Mouse (Mus musculus): ENCODE measurements around the gene Snap25. TPM values are rescaled to one million over a fixed set of nuclear protein-coding genes. Genes with fewer than 3 reads are reported as not detected.

Snap25 gene
- total RNA-seq, 2 experiments from 2014 or later = 0.83 TPM; not detected in 1

- intact Hi-C loops (cut with DNase I) = loop anchor here (5.0 kb wide), 1 partner anchor 45 kb away; no protein-coding TSS in a partner anchor
- DNase-seq = no peak
Observed at GRCm38 (mm10) chr2:136711746-136712440, 1.4 kb upstream of the Snap25 start.

GRCm38 (mm10) chr2:136712441-136713015 lies 725 bp upstream of the Snap25 start:
- intact Hi-C loops (cut with DNase I) = loop anchor here (5.0 kb wide), 1 partner anchor 45 kb away; no protein-coding TSS in a partner anchor
- DNase-seq = no peak

GRCm38 (mm10) chr2:136714008-136714411 lies 757 bp downstream of the Snap25 start:
- peak; percentile 77 to 83 for DNase-seq
- intact Hi-C loops (cut with DNase I) = loop anchor here (5.0 kb wide), 1 partner anchor 47 kb away; no protein-coding TSS in a partner anchor

GRCm38 (mm10) chr2:136715531-136715930 lies 2.3 kb downstream of the Snap25 start:
- intact Hi-C loops (cut with DNase I) = no loop called here
- DNase-seq = no peak

- intact Hi-C loops (cut with DNase I) = no loop called here
- no peak for DNase-seq
Observed at GRCm38 (mm10) chr2:136716400-136716799, 3.1 kb downstream of the Snap25 start.

GRCm38 (mm10) chr2:136720235-136720634 lies 7.0 kb downstream of the Snap25 start:
- intact Hi-C loops (cut with DNase I) = loop anchor here (5.0 kb wide), 3 partner anchors 123 to 233 kb away; partner anchors contain the start of gene AL731706.2

GRCm38 (mm10) chr2:136738260-136738659 lies 25.0 kb downstream of the Snap25 start:
- intact Hi-C loops (cut with DNase I) = no loop called here
- DNase-seq = no peak

More at GRCm38 (mm10) chr2:136720235-136720634, 7.0 kb downstream of the Snap25 start:
- DNase-seq = peak; percentile 28 to 62

GRCm38 (mm10) chr2:136742230-136742629 lies 29.0 kb downstream of the Snap25 start:
- DNase-seq = no peak
- intact Hi-C loops (cut with DNase I) = no loop called here

- intact Hi-C loops (cut with DNase I) = no loop called here
- no peak for DNase-seq
Observed at GRCm38 (mm10) chr2:136744683-136745326, 31.6 kb downstream of the Snap25 start.

- no peak for DNase-seq
- intact Hi-C loops (cut with DNase I) = no loop called here
Observed at GRCm38 (mm10) chr2:136745327-136745994, 32.2 kb downstream of the Snap25 start.

GRCm38 (mm10) chr2:136753682-136754081 lies 40.4 kb downstream of the Snap25 start:
- no peak for DNase-seq
- intact Hi-C loops (cut with DNase I) = no loop called here

- no peak for DNase-seq
- intact Hi-C loops (cut with DNase I) = no loop called here
Observed at GRCm38 (mm10) chr2:136758809-136759551, 45.7 kb downstream of the Snap25 start.

- DNase-seq = no peak
- intact Hi-C loops (cut with DNase I) = no loop called here
Observed at GRCm38 (mm10) chr2:136778156-136778555, 64.9 kb downstream of the Snap25 start.

GRCm38 (mm10) chr2:136778674-136779073 lies 65.4 kb downstream of the Snap25 start:
- no peak for DNase-seq
- intact Hi-C loops (cut with DNase I) = no loop called here

GRCm38 (mm10) chr2:136780268-136780667 lies 67.0 kb downstream of the Snap25 start:
- intact Hi-C loops (cut with DNase I) = no loop called here
- DNase-seq = no peak

- DNase-seq = no peak
- intact Hi-C loops (cut with DNase I) = no loop called here
Observed at GRCm38 (mm10) chr2:136784310-136784709, 71.1 kb downstream of the Snap25 start.

- intact Hi-C loops (cut with DNase I) = no loop called here
- DNase-seq = no peak
Observed at GRCm38 (mm10) chr2:136788379-136788778, 75.1 kb downstream of the Snap25 start.

- intact Hi-C loops (cut with DNase I) = no loop called here
- DNase-seq = no peak
Observed at GRCm38 (mm10) chr2:136796518-136796917, 83.3 kb downstream of the Snap25 start.

GRCm38 (mm10) chr2:136798887-136799430 lies 85.7 kb downstream of the Snap25 start:
- intact Hi-C loops (cut with DNase I) = no loop called here

GRCm38 (mm10) chr2:136801102-136801501 lies 87.8 kb downstream of the Snap25 start:
- DNase-seq = no peak
- intact Hi-C loops (cut with DNase I) = no loop called here

More at GRCm38 (mm10) chr2:136798887-136799430, 85.7 kb downstream of the Snap25 start:
- DNase-seq = no peak
